Mouse (Mus musculus) layer of hippocampus, adult 11-12 months (tissue): ENCODE measurements at regions not wholly inside any gene's neighbourhood (a gene's known extent, or its start where the extent isn't known, plus 50 kb on each side); places are given as distances from the start of the nearest gene placed in this dataset.
"Not testable (repeated sequence)": the region's sequence is repeated elsewhere in the genome, so short reads cannot be mapped to it uniquely, and the experiment has no call there.

Source experiments
- DNase-seq: peaks from one replicate; pipeline ENCODE4 v3.0.0; 2022; ENCODE audit warnings: low spot score

DNA sequence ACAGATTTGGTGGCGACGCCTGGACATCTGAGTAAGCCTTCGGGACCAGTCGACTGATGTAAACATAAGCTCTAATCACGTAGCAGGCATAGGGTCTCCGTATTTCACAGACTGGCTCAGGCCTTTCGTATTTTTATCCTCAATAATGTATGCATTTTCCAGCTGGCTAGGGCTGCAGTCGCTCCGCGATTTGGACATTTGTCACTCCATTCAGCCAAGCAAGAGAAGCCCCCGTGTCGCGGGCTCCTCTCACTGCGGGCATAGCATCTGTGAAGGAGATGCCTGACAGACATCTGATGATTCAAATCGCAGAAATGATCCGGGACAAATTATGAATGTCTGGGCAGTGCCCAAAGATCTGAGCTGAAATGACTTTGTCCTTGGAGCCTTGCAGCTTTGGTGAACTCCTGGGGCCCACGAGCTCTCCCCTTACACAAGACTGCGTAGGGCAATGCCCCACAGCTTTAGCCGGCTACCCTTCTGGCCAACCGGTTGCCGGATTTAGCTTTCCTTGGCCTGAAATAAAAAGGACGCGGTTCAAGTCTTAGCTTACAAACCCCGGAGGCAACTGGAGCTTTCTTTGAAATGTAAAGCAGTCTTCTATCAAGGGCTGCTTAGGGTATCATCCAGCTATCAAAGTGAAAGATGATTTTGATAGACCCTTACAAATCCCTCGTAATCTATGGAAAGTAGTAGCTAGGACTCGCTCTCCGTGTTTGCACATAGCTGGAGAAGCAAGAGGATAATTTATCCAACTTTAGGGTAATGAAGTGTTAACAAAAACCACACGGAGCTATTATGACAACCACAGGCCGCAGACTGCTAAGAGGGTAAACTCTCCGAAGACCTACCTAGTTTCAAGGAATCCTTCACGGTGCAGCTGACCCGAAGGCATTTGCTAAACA is 270.6 kb downstream of the Etnk1 start:
- no peak for DNase-seq

DNA sequence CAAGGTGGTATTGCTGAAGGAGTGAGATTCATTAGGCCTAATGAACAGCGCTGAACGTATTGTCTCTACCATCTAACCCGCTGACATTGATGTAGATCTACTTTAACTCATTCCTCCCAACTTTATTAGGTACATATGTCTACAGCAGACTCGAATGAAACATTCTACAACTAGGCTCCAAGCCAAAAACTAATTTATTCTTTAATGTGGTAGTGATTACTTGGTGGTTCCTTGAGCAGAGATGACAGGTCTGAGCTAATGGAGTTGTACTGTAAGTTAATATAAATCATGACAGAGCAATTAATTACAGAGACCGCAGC is 271.2 kb downstream of the Etnk1 start:
- no peak for DNase-seq

DNA sequence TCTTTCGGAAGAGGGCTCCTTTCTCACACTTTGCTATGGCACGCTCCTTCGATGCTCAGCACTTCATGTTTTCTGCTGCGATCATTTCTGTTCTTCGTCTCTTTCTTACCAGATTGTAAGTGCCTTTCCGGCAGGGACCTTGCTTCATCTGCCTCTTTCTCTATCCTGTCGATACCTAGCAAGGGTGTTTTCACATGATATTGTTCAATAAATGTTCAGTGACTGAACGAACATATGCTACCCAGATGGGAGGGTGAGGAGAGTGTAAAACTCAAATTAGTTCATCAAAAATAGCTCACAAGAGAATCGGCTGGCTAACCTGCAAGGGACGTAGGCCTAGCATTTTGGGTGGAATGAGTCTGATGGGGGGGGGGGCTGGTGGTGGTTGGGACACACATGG is 272.5 kb downstream of the Etnk1 start:
- no peak for DNase-seq

DNA sequence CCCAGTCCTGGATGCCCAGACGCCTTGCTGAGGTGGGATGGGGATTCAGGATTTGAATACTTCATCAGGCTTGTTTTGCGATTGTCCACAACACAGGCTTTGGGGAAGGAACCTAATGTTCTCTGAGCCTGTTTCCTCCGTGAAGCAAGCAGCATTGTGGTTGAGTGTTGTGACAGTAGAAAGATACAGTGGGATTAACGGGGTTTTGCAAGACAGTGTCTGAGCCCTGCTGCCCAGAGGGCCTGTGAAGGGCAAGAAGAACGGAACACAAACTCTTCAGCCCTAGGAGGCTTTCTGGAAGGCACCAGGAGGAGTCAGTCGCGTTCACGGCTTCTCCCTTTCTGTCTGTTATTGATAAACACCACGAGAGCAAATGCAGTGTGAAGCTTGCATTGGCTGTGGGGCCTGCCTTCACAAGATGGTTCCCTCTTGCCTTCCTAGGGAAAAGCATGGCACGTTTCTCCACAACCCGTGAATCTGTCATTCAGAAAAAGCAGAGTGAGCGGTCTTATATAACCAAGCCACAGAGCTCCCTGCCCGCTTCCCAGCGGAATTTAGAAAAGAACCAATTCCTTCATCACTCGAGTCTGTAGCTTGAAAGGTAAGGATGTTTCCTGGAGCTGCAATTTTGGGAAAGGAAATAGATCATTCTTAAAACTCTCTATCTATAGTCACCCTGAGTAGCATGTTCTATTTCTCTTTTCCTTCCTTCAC is 273.4 kb downstream of the Etnk1 start:
- no peak for DNase-seq

DNA sequence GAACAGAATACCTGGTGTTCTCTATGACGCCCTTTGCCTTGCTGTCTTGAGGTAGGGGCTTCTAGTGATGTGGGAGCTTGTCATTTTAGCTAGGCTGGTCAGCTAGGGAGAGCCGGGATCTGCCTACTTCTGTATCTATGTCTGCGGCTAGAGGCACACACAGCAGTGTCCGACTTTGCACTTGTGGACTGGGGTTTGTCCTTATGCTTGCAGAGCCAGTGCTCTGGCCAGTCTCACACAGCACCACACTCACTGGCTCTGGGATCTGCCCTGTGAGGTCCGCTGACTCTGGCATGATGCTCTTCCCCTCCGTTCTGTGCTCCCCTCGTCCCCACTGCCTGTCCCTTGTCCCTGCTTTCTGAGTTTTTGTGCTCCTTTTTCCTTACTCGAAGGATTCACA is 275.3 kb downstream of the Etnk1 start:
- DNase-seq = no peak

DNA sequence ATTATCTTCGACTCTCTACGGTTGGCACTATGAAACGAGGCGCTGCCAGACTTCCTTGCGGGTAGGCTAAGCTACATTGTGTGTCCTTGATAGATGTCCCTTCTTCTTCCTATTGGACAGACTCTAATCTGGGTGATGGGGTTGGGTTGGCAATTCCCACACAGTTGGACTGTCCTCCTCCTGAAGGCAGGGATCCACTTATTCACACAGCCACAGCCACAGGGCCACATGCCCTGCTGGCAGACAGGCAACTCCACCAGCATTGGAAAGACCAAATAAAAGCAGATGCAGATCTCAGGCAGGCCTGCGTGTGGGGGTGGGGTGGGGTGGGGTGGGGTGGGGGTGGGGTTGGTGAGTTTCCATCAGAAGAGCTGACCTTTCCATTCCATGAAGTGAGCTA is 276.4 kb downstream of the Etnk1 start:
- DNase-seq = no peak

DNA sequence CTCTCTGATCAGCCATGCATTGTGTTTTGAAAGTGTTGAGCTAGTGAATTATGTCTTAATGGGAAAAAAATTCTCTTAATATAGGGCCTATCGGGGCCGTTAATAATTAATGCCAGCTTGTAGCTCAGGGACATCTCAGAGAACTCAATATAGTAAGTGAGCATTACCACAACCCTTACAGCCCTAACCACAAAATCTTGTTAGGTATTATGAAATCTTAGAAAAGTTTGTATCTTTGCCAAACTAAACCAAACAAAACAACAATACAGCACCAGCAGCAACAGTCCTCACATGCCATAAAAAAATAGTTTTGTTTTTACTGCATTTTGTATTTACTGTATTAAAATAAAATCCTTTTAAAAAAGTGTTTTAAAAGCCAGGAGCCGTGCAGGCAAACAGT is 277.8 kb downstream of the Etnk1 start:
- no peak for DNase-seq

DNA sequence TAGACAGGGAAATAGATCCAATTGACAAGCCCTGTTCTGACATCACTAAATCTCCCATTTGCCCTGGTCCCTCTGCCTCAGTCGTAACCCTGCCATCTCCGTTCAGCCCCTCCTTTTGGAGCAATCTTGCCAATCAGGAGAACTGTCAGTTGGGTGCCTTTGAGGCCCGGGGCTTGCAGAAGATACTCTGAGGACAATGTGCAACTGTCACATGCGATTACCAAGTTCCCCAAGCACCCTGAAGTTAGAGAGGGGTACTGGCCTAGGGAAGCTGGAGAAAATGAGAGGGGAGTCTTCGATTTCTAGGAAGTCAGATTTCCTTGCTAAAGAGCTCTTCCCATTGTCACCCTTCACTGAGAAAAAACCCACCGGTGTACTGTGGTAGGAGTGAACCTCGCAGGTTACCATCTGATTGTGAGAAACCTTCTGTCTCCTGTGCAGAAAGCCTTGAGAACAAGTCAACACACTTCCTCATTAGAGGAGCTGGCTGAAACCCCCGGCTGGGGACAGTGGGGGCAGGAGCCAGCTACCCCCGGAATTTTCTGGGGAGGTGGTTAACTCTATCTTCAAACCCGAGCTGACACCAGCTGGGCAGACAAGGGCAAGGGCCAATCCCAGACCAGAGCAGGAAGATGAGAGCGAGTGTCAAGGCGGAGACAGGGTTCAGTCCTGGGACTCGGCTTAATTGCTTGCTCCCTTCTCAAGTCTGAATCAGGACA is 279.0 kb downstream of the Etnk1 start:
- no peak for DNase-seq

DNA sequence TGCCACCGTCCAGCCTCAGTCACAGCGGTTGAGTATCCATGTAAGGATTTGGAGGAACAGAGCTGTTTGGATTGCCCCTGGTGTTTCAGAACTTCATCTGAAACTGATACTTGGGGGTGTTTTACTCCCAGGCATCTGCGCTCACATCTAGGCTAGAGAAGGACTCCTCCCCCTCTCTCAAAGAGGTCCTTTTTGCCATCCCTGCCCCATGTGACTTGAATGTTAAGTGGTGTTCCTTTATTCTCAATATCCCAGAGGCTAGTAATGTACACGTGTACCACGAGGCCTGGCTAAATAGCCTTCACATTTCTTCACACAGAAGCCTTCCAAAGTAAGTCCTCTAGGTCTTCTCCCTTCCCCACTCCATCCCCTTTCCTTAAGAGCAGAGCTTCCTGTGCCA is 280.0 kb downstream of the Etnk1 start:
- DNase-seq = no peak

DNA sequence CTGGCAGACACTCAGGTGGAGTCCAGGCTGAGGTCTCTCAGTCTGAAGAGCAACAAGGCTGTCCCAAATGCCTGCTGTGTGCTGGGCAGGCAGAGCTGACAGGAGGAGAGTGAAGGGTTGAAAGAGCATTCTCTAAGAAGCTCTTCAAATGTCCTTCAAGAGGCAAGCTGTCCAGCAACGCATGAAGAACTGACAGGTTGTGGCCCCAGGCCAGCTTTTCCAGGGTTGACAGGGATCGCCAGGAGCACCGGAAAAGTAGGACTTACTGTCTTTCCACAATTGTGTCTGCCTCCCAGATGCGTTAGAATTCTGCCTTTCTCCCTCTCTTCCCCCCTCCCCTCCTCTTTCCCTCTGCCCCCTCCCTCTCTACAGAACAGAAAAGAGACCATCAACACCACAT is 282.1 kb downstream of the Etnk1 start:
- no peak for DNase-seq

DNA sequence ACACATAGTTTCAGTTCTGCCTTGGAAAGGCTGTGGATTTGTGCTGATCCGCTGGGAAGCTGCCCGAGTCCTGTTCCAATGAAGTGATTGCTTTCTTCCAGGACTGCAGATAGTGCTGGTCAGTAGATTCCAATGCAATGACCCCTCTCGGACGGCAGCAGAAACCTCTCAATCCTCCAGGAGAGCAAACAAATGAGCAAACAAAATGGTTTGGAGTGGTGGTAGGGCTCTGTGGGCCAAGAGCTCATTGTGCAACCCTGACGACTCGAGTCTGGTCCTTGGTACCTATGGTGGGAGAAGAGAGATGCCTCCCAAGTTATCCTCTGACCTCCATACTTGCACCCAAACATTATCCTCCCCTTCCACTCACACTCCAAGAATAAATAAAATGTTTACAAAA is 284.8 kb downstream of the Etnk1 start:
- no peak for DNase-seq

DNA sequence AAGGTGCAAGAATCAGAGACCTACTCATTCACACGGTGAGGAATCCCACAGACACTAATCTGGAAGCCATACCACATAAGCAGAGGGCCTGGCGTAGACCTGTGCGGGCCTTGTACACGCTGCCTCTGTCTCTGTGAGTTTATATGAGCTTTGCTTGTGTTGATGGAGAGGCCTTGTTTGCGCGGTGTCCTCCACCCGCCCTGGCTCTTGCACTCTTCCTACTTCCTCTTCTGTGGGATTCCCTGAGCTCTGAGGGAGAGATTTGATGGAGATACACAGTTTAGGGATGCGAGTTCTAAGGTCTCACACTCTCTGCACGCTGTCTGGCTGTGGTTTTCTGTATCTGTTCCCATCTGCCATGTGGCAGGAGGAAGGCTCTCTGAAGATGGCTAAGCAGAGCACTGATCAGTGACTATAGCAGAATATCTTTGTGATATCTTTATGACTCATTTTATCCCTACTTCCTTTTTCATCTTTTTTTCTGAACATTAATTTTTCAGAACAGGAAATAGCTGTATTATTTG is 287.7 kb downstream of the Etnk1 start:
- DNase-seq = no peak

DNA sequence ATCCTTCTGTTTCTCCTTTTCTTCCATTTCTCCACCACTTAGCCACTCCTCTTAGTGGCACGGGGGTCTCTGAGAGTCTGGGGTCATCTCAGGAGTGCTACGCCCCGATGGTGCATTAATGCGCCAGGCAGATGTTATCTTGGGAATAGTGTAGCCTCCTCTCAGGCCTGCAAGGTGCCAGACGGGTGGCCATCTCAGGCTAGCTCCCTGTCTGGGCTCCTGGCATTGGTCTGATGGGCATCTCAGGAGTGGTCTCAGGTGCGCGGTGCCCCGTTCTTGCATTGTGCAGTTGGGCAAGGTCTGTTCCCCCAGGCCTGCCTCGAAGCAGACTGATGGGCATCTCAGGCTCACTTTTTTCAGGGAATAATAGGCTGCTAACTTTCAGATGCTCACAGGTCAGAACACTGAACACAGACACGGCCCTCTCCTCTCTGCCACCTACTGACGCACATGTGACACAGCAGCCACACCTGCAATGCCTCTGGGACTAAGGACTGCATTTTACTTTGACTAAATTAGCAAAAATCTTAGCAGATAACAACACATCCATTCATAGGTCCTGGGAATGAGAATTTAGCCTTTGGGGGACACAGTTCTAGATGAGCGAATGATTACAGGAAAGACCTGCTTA is 298.0 kb downstream of the Etnk1 start:
- DNase-seq = no peak

DNA sequence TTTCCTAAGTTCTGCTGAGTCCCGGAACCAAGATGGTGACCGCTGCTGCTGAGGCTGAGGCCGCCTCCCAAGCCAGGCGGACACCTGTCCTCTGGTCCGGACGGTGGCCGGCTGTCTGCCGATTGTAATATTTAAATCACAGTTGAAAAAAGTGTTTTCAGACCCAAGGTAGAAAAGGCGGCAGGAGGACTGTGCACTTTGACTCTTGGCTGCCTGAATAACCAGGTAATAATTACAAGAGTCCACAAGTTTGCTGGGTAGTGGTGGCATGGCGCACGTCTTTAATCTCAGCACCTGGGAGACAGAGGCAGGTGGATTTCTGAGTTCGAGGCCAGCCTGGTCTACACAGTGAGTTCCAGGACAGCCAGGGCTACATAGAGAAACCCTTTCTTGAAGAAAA is 305.7 kb downstream of the Etnk1 start:
- not testable (repeated sequence) for DNase-seq

DNA sequence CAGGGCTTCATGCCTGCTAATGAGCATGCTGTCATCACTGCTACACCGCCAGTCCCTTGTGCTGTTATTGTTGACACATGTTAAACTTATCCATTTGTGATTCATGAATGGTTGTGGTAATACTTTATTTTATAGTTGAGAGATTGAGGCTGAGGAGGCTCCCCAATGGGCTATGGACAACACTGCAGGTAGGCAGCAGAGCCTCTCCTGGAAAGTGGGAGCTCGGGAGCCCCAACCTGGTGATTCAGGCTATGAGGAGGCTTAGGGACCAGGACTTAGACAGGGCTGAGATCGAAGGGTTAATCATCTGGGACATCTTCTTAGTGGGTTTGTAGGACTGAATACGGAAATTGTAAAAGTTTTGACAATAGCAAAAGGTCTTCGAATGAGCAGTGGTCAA is 307.4 kb downstream of the Etnk1 start:
- no peak for DNase-seq

DNA sequence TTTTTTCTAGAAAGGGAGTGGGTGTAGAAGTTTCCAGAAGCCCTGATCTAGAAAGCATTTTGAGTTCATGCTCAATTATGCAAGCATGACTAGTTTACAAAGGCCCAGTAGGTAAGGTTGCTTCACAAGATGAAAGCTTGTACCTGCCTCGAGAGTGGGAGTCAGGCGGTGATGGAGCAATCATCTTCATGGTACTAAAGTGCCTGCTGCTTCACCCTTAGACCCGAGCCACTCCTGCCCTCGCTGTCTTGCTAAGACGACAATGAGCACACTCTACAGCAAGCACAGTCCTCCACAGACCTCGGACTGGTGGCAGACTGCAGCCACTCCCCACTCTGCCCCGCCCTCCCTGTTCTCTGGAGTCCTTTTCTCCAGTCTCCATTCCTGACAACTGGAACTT is 308.3 kb downstream of the Etnk1 start:
- DNase-seq = no peak

DNA sequence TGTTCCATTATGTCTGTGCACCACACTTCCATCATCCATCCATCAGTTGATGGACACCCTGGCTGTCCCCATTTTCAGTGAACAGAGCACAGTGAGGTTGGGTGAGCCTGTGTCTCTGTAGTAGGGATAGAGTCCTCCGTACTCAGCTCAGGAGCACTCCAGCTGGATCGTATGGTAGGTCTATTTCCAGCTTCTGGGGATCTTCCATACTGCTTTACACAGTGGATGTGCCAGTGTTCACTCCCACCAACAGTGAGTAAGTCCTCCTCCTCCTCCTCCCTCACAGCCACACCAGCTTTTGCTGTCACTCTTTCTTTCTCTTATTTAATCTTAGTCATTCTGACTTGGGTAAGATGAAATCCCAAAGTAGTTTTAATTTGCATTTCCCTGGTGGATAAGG is 310.4 kb downstream of the Etnk1 start:
- no peak for DNase-seq

DNA sequence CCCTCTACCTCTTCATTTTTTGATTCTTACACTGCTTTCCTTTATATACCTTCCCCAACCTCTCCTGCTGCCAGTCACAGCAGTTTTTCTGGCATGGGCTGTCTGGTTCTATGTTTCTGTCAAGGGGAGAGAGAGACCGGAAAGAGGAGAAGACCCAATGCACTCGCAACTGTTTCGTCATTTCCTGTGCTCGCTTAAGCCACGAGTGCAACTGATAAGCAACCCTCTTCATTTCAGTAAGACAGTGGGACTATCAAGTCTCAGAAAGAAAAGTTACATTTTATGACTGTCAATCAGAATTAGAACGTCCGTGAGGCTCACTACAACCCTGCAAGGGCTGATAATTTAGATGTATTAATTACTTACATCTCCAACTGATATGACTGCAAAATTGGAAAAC is 312.2 kb downstream of the Etnk1 start:
- DNase-seq = no peak

DNA sequence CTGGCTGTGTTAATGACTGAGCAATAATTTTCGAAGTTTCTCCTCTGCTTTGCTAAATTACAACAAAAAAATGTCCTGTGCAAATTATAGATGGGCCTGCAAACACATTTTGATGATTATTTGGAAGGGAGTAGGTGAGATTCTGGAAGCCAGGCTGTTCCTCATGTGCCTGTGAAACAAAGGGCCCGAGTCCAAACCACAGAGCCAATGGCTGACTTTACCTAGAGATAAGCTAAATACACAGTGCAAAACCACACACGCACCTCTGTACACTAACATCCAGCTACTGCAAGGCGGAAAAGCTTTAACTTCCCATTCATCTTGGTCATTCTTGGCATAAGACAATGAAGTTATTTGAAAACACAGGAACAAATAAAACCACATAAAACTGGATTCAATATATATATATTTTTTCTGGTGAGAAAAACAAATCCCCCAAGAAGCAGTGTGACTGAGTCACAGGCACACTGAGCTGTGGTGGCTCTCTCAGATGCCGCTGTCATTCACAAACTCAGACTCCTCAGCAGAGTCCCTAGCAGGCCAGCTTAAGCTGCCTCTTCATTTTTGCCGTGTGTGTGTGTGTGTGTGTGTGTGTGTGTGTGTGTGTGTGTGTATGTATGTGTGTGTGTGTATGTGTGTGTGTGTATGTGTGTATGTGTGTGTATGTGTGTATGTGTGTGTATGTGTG is 312.8 kb downstream of the Etnk1 start:
- DNase-seq = no peak

DNA sequence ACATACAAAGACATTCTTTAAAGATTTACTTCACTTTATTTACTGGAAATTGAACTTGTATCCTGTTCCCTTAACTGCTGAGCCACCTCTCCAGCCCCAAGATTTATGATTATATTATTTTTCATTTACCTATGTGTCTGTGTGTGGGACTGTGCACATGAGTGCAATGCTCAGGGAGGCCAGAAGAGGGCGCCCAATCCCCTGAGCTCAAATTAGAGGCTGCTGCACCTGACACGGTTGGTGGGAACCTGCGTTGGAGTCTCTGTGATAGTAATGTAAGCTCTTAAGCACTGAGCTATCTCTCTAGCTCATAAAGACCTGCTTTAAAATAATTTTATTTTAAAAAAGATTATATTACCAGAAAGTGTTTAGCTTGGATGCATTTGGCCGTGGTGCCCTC is 315.3 kb downstream of the Etnk1 start:
- DNase-seq = no peak

DNA sequence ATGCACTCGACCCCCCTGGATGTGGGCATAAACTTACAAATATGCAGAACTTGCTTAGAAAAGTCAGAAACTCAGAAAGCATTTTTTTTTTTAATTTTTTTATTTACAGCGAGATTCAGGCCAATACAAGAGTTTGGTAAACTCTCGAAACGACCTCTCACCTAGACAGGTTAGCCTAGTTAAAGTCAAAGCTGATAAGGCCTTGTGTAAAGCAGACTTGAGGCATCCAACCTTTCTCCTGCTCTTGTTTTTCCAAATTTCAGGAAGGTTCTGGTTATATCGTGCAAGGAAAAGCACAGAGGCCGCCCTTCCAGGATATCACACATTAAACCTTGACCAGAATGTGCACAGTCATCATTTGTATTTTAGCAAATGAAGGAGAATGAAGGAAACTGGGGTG is 315.8 kb downstream of the Etnk1 start:
- no peak for DNase-seq

DNA sequence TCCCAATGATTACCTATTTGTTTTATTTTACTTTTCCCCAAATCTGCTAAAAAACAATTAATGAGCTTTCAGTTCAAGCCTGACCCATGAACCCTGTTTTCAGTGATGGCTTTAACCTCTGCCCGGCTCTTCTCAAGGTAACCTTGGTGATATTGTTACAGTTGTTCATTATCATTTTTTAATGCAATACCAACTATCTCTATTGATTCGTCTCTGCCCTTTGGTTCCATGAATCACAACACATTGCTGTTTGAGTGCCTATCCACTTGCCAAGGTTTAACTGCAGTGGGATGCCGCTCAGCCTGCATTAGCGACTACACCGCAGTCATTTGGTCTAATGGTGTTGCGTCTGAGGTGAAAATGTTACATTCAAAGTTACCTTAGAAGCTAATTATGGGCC is 317.9 kb downstream of the Etnk1 start:
- DNase-seq = no peak
